Mouse (Mus musculus): ENCODE data around the gene Slc10a6. TPM values are rescaled to one million over a fixed set of nuclear protein-coding genes. Genes with fewer than 3 reads are reported as not detected.

Gene Slc10a6
- polyA plus RNA-seq, 1 experiment = not detected

- no peak overlapping the region for H3K4me3 ChIP-seq (ENCODE audit: insufficient read depth, low read length)
- H3K4me1 ChIP-seq (ENCODE audit: control insufficient read depth, insufficient read depth, low read length) = no peaks in the 10 kb centered on the region
- TF ChIP-seq POLR2A (IDR thresholded peaks at IDR 0.05; ENCODE audit: extremely low read depth, insufficient read depth, low read length) = no peak
- TF ChIP-seq CTCF (IDR thresholded peaks at IDR 0.05; ENCODE audit: extremely low read depth, insufficient read depth, low read length) = no peak
- no peak overlapping the region for H3K27ac ChIP-seq (ENCODE audit: insufficient read depth, low read length)
Measured at GRCm38 (mm10) chr5:103658921-103659320, 29.7 kb upstream of the Slc10a6 start.

GRCm38 (mm10) chr5:103655346-103656118, 26.3 kb upstream of the Slc10a6 start, which contains the start of gene 1700016H13Rik:
Gene 1700016H13Rik (minus strand): TSS chr5:103656010.
- TF ChIP-seq CTCF (IDR thresholded peaks at IDR 0.05; ENCODE audit: extremely low read depth, insufficient read depth, low read length) (peak; percentile 28; the same call in 1 of the 2 replicates), POLR2A (IDR thresholded peaks at IDR 0.05; ENCODE audit: extremely low read depth, insufficient read depth, low read length) (no peak)
- Histone ChIP-seq H3K4me1 (ENCODE audit: control insufficient read depth, insufficient read depth, low read length) (no peaks in the 10 kb centered on the region), H3K4me3 (ENCODE audit: insufficient read depth, low read length) (peak within 1 kb of the TSS; percentile 33), H3K27ac (ENCODE audit: insufficient read depth, low read length) (no peak within 1 kb of the TSS)

GRCm38 (mm10) chr5:103654780-103655179, 25.6 kb upstream of the Slc10a6 start:
- H3K4me3 ChIP-seq (ENCODE audit: insufficient read depth, low read length) = no peak overlapping the region; the same call in 1 of the 2 replicates
- TF ChIP-seq POLR2A (IDR thresholded peaks at IDR 0.05; ENCODE audit: extremely low read depth, insufficient read depth, low read length) = no peak
- no peak for TF ChIP-seq CTCF (IDR thresholded peaks at IDR 0.05; ENCODE audit: extremely low read depth, insufficient read depth, low read length)
- H3K4me1 ChIP-seq (ENCODE audit: control insufficient read depth, insufficient read depth, low read length) = no peaks in the 10 kb centered on the region
- no peak overlapping the region for H3K27ac ChIP-seq (ENCODE audit: insufficient read depth, low read length)

DNA sequence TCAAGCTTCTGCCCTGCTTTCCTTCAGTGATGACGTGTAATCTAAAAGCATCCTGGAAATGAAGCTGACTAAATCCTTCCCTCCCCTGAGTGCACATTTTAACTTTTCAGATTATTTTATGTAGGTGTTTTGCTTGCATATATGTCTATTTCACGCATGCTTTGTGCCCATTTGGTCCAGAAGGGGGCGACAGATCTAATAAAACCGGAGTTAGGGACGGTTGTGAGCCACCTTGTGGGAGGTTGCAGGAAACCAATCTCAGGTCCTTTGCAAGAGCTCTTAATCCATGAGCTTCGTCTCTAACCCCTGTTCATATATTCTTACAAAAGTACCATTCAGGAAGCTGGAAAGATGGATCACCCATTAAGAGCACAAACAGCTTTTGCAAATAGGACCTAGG, 25.0 kb upstream of the Slc10a6 start:
- TF ChIP-seq CTCF (IDR thresholded peaks at IDR 0.05; ENCODE audit: extremely low read depth, insufficient read depth, low read length) = peak; percentile 40; the same call in 1 of the 2 replicates
- TF ChIP-seq POLR2A (IDR thresholded peaks at IDR 0.05; ENCODE audit: extremely low read depth, insufficient read depth, low read length) = no peak
- no peaks in the 10 kb centered on the region for H3K4me1 ChIP-seq (ENCODE audit: control insufficient read depth, insufficient read depth, low read length)
- no peak overlapping the region for H3K27ac ChIP-seq (ENCODE audit: insufficient read depth, low read length)
- no peak overlapping the region for H3K4me3 ChIP-seq (ENCODE audit: insufficient read depth, low read length)

GRCm38 (mm10) chr5:103647320-103647719, 18.1 kb upstream of the Slc10a6 start:
- no peak overlapping the region for H3K27ac ChIP-seq (ENCODE audit: insufficient read depth, low read length)
- no peak for TF ChIP-seq POLR2A (IDR thresholded peaks at IDR 0.05; ENCODE audit: extremely low read depth, insufficient read depth, low read length)
- TF ChIP-seq CTCF (IDR thresholded peaks at IDR 0.05; ENCODE audit: extremely low read depth, insufficient read depth, low read length) = no peak
- H3K4me1 ChIP-seq (ENCODE audit: control insufficient read depth, insufficient read depth, low read length) = peaks cover 2% of the 10 kb centered on the region; the same call in 1 of the 2 replicates
- no peak overlapping the region for H3K4me3 ChIP-seq (ENCODE audit: insufficient read depth, low read length)

- H3K27ac ChIP-seq (ENCODE audit: insufficient read depth, low read length) = no peak overlapping the region
- no peak for TF ChIP-seq POLR2A (IDR thresholded peaks at IDR 0.05; ENCODE audit: extremely low read depth, insufficient read depth, low read length)
- TF ChIP-seq CTCF (IDR thresholded peaks at IDR 0.05; ENCODE audit: extremely low read depth, insufficient read depth, low read length) = no peak
- no peak overlapping the region for H3K4me3 ChIP-seq (ENCODE audit: insufficient read depth, low read length)
Measured at GRCm38 (mm10) chr5:103644167-103644566, 15.0 kb upstream of the Slc10a6 start.

GRCm38 (mm10) chr5:103637162-103637561, 8.0 kb upstream of the Slc10a6 start:
- Histone ChIP-seq H3K4me3 (ENCODE audit: insufficient read depth, low read length) (no peak overlapping the region), H3K4me1 (ENCODE audit: control insufficient read depth, insufficient read depth, low read length) (no peaks in the 10 kb centered on the region), H3K27ac (ENCODE audit: insufficient read depth, low read length) (no peak overlapping the region)
- TF ChIP-seq POLR2A (IDR thresholded peaks at IDR 0.05; ENCODE audit: extremely low read depth, insufficient read depth, low read length) (no peak), CTCF (IDR thresholded peaks at IDR 0.05; ENCODE audit: extremely low read depth, insufficient read depth, low read length) (no peak)

More at GRCm38 (mm10) chr5:103644167-103644566, 15.0 kb upstream of the Slc10a6 start:
- peaks cover 2% of the 10 kb centered on the region; the same call in 1 of the 2 replicates for H3K4me1 ChIP-seq (ENCODE audit: control insufficient read depth, insufficient read depth, low read length)

DNA sequence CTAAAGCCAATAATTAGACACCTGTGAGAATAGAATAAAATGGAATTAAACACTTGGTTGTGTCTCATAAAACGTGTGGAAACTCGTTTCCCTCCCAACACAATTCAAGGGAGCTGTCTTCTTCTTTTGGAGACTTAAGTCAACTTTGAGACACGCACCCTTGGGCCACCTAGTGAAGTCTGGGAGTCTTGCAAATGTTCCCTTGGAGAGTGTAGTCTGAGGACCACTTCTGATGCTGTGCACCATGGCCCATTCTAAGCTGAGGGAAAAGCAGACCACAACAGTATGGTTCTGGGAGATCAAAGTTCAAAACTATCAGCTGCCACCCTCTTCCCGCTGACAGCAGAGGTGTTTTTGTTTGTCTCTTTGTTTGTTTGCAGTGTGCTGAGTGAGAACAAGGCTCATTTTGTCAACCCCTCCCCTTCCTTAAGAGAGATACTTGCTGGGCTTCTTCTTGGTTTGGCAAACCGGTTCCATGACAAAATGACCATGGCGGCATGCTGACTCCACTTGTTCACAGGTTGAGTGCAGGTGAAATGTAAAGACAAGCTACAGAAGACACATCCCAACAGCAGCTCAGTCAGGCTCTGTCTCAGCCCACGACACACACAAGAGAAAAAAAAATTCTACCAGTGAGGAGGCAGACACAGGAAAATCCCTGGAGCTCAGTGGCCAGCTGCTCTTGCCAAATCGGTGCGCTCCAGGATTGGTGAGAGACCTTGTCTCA, 814 bp upstream of the Slc10a6 start:
- TF ChIP-seq CTCF (IDR thresholded peaks at IDR 0.05; ENCODE audit: extremely low read depth, insufficient read depth, low read length) (no peak), POLR2A (IDR thresholded peaks at IDR 0.05; ENCODE audit: extremely low read depth, insufficient read depth, low read length) (no peak)
- Histone ChIP-seq H3K27ac (ENCODE audit: insufficient read depth, low read length) (no peak overlapping the region), H3K4me3 (ENCODE audit: insufficient read depth, low read length) (no peak overlapping the region), H3K4me1 (ENCODE audit: control insufficient read depth, insufficient read depth, low read length) (no peaks in the 10 kb centered on the region)

GRCm38 (mm10) chr5:103628499-103628898, 704 bp downstream of the Slc10a6 start:
- H3K4me3 ChIP-seq (ENCODE audit: insufficient read depth, low read length) = no peak overlapping the region
- TF ChIP-seq CTCF (IDR thresholded peaks at IDR 0.05; ENCODE audit: extremely low read depth, insufficient read depth, low read length) = no peak
- TF ChIP-seq POLR2A (IDR thresholded peaks at IDR 0.05; ENCODE audit: extremely low read depth, insufficient read depth, low read length) = no peak
- no peaks in the 10 kb centered on the region for H3K4me1 ChIP-seq (ENCODE audit: control insufficient read depth, insufficient read depth, low read length)
- H3K27ac ChIP-seq (ENCODE audit: insufficient read depth, low read length) = no peak overlapping the region
